Mouse (Mus musculus): ENCODE data around the gene Klrb1b. TPM values are rescaled to one million over a fixed set of nuclear protein-coding genes. Genes with fewer than 3 reads are reported as not detected.
"Not testable (repeated sequence)": the region's sequence is repeated elsewhere in the genome, so short reads cannot be mapped to it uniquely, and the experiment has no call there.

Gene Klrb1b
- total RNA-seq, 2 experiments from 2014 or later = not detected

- DNase-seq = not testable (repeated sequence)
Observed at GRCm38 (mm10) chr6:128840669-128841068, 14.5 kb upstream of the Klrb1b start.

DNA sequence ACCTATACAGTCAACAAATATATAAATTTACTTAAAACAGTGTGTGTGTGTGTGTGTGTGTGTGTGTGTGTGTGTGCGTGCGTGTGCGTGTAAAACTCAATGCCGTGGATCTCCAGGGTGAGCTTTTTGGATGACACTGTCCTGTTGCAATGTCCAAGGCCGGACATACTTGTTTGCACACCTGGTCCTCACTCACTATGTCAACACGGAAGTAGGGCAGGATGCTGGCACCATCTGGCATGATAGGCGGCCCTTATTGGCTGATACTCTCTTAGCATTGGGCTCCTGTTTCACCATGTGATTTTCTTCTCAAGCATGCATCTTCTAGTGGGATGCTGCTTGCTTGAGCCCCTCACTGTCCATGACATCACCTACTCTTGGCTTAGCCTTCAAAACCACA is 13.8 kb upstream of the Klrb1b start:
- no peak for DNase-seq

GRCm38 (mm10) chr6:128839266-128839771 is 13.2 kb upstream of the Klrb1b start:
- peak; percentile 58 to 69 for DNase-seq

DNA sequence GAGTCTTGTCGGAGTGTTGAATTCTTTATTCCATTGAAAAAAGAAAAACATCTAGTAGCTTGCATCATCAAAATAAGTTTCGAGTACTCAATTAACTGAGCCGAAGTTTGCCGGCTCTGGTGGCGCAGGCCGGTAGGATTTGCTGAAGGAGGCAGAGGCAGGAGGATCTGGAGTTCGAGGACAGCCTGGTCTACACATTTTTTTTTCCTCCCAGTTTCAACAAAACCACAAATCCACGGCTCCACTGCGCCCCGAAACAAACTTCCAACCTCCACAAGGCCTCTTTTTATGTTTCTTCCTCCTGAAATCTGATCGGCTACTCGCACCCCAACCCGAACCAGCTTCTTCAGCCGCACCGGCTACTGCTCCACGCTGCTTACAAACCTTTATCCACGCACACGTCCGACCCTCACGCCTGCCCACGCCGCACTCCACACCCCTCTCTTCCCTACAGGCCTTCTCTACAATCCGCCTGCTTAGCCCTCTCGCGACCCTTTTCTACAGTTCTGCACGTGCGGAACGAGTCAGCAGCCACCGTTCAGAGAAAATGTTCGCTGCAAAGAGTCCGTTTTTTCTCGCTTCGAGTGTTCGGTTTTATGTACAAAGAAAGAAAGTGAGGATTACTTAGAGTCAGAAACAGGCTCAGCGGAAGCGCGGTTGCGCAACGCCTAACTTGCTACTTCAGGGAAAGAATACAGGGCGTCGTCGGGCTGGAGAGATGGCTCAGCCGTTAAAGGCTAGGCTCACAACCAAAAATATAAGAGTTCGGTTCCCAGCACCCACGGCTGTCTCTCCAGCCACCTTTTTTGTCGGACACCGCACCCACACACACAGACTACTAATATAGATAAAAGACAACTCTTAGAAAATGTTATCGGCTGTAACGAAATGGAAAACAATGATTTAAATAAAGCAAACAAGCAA is 12.5 kb upstream of the Klrb1b start:
- peak; percentile 90 to 91 for DNase-seq

DNA sequence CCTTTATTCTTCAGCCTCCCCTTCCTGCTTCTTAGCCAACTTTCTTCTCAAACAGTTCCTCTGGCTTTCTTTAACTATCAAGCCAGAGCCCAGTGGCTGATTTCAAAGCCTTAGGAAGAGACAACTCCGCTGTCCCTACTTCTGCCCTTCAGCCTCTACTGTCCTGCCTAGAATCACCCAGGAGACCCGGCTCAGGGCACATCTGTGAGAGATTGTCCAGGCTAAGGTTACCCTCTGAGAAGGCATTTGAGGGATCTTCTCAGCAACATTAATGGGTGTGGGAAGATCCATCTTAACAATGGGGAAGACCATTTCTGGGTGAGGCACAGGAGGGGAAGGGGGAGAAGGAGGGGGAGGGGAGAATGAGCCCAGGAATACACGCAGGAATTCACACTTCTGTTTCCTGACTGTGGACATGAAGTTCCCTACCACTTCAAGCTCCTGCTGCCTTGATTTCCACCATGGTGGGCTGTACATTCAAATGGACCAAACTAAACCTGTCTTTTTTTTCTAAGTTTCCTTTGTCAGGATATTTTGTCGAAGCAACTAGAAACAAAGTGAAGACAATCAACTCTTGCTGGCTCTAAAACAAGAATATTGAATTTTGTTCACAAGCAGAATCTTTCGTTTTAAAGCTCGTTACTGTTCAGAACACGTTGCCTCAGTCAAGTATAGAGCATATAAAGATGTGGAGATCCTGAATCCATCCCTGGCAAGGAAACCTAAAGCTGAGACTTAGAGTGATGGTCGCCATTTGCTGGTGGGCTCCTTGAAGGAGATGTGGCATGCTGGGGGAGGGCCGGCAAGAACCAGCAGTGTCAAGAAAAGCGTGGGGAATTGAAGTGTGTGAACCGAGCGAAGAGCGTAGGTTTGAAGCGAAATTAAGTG is 11.6 kb upstream of the Klrb1b start:
- peak in 1 of 2 experiments; percentile 15 for DNase-seq

DNA sequence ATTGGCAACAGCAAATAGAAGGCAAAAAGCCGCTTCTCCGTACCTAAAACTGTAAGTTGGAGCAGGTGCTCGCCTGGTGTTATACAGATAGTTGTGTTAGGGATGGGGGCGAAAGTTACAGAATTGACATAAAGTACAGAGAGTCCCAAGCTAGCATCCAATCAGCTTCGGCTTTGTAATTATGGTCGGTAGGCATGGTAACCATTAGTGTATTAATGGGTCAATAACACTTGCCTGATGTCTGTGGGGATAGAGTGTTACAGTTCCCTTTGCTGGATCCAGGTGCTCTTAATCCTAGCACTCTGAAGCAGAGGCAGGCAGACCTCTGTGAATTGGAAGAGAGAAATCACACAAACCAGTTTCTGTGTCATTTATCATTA is 10.8 kb upstream of the Klrb1b start:
- no peak for DNase-seq

DNA sequence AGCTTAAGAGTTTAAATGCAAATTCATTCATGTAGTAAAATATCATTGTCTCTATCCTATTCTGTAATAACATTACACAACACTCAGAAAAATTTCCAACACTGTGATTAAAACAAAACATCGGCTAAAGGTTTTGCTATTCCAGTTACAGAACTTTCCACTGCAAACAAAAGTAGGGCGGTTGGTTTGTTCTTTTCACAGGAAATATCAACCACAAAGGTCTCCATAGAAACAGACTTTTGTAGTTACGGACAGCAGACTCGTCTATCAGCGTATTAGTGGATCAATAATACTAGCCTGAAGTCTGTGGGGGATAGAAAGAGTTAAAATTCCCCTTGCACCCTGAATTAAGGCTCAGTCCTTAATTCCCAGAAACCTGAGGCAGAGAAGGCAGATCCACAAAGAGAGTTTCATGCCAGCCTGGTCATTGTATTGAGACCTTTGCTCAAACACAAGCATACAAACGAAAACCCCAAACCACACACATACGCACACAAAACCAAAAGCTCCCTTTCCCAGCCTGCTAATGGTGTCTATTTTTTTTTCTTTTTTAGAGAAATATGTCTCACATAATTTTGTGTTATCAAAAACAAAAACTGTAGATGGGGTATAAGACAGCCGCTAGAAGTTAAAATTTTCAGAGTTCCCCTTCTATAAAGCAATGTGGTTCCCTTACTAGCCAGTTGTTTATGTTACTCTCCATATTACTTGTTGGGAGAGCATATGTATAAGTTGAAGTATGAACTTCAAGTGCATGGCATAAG is 10.2 kb upstream of the Klrb1b start:
- DNase-seq = no peak

GRCm38 (mm10) chr6:128835571-128835970 is 9.4 kb upstream of the Klrb1b start:
- no peak for DNase-seq

DNA sequence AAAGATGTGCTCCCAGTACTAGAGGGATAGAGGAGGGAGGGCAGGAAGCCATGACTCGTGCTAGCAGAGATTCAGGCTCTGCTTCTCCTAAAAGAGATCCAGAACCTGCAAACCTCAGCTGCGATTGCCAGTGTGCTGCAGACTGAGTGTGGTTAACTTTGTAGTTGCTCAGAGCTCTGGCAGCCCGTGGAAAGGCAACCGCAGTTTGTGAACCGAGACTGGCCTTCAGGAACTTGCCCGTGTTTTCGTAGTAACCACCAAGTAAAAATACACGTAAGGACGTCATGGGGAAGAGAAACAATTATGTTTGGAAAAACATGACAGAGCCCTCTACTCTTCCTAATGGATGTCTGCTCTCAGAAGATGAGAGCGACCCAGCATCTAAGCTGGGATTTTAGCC is 6.9 kb upstream of the Klrb1b start:
- DNase-seq = no peak

- DNase-seq = no peak
Observed at GRCm38 (mm10) chr6:128829837-128830236, 3.7 kb upstream of the Klrb1b start.

- DNase-seq = no peak
Observed at GRCm38 (mm10) chr6:128826781-128827180, 650 bp upstream of the Klrb1b start.

- DNase-seq = no peak
Observed at GRCm38 (mm10) chr6:128818083-128818802, 7.9 kb downstream of the Klrb1b start.

GRCm38 (mm10) chr6:128808532-128808931 is 17.6 kb downstream of the Klrb1b start:
- no peak for DNase-seq

DNA sequence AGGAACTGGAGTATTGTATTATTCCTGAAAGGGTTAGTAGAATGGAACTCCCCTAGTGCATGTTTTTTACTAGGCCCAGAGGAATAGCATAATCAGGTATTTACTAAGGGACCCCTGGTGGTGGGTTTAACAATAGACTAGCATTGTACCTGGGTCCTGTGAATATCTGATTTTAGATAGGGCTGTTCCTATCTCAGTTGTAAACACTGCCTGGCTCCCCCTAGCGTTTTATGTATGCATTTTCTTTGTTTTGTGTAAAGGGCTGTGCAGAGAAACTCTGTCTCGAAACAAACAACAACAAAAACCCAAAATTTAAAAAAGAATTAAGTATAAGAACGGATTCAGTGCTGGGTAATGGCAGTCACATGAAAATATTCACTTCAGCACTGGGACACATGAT is 19.1 kb downstream of the Klrb1b start:
- no peak for DNase-seq

- peak in 1 of 2 experiments; percentile 11 for DNase-seq
Observed at GRCm38 (mm10) chr6:128804823-128805640, 21.1 kb downstream of the Klrb1b start.

- DNase-seq = peak; percentile 95 to 96
Observed at GRCm38 (mm10) chr6:128802999-128803857, 22.9 kb downstream of the Klrb1b start.

DNA sequence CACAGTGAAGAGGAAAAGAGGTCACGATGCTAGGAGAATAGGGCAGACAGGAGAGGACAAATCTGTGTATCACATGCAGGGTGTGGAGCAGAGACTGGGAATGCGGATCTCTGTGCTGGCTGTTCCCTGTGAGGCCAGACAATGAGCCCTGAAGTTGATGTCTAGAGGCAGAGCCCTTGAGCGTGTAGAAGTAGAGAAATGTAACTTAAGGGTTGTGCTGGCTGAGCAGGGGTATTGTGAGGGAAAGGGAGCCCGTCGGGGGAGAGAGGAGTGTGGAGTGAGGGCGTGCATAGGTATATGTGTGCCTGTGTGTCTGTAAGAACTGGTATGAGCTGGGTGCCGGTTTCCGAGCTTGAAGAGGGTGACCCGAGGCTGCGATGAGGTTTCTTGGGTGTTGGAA is 23.6 kb downstream of the Klrb1b start:
- peak in 1 of 2 experiments; percentile 35 for DNase-seq

DNA sequence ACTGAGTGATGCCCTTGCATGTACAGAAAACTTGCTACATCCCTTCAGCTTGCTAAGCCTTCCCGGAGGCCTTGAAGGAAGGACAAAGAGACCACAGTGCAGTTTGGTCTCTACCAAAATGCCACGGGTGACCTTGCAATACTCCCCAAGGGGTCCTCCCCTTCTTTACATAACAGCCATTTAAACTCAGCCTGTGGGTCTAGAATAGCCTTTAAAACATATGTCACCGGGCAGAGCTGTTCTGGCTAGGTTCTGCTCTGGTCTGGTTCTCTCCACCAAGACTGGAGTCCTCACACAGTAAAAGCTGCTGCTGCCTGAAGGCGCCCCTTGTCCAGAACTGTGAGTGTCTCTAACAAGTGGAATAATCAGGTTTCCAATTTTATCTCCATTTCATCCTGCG is 25.4 kb downstream of the Klrb1b start:
- not testable (repeated sequence) for DNase-seq

DNA sequence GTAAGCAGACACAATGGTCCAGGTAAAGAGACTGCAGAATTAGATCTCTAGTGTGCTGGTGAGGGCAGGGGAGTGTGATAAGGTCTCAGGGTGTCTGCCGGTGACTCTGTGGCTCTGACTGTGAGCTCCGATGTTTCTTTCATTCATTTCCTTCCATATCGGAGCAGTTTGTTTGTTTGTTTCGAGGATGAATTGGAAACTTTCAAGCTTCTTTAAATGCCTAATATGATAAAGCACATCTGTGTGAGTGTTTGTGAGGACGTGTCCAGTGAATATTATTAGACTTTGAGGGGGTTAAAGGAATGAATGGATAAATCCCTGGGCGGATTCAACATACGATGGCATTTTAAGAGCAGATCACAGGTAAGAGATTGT is 26.2 kb downstream of the Klrb1b start:
- no peak for DNase-seq

Measured in layer of hippocampus, postnatal 36 days (tissue).